Mouse (Mus musculus): ENCODE data around the gene Olfr1509.
"Not testable (repeated sequence)": the region's sequence is repeated elsewhere in the genome, so short reads cannot be mapped to it uniquely, and the experiment has no call there.

The Olfr1509 gene

GRCm38 (mm10) chr14:52442690-52443089, at the start of gene Olfr1509:
Gene Olfr1509 (plus strand): TSS chr14:52442990.
- DNase-seq (ENCODE audit: low spot score) = no peak

- no peak for DNase-seq (ENCODE audit: low spot score)
Measured at GRCm38 (mm10) chr14:52397279-52397678, 45.5 kb upstream of the Olfr1509 start, which contains the start of gene Olfr1511. Gene Olfr1511 (minus strand): TSS chr14:52397379.

- not testable (repeated sequence) for DNase-seq (ENCODE audit: low spot score)
Measured at GRCm38 (mm10) chr14:52410142-52410919, 32.5 kb upstream of the Olfr1509 start.

- DNase-seq (ENCODE audit: low spot score) = no peak
Measured at GRCm38 (mm10) chr14:52414273-52414672, 28.5 kb upstream of the Olfr1509 start, which contains the start of gene Olfr1510. Gene Olfr1510 (minus strand): TSS chr14:52414373.

- DNase-seq (ENCODE audit: low spot score) = no peak
Measured at GRCm38 (mm10) chr14:52427686-52428085, 15.1 kb upstream of the Olfr1509 start.

GRCm38 (mm10) chr14:52451138-52451537, 8.3 kb downstream of the Olfr1509 start:
- DNase-seq (ENCODE audit: low spot score) = no peak

GRCm38 (mm10) chr14:52461928-52462327, 19.1 kb downstream of the Olfr1509 start:
- DNase-seq (ENCODE audit: low spot score) = no peak

- no peak for DNase-seq (ENCODE audit: low spot score)
Measured at GRCm38 (mm10) chr14:52465738-52466137, 22.9 kb downstream of the Olfr1509 start.

GRCm38 (mm10) chr14:52467395-52467794, 24.6 kb downstream of the Olfr1509 start, which contains the start of gene Olfr1508:
Gene Olfr1508 (minus strand): TSS chr14:52467495.
- no peak for DNase-seq (ENCODE audit: low spot score)

- DNase-seq (ENCODE audit: low spot score) = no peak
Measured at GRCm38 (mm10) chr14:52495516-52495915, 52.7 kb downstream of the Olfr1509 start, which contains the start of gene Olfr1507. Gene Olfr1507 (minus strand): TSS chr14:52495749.

Data from layer of hippocampus, adult 11-12 months (tissue).